Mouse (Mus musculus) liver, postnatal 0 days (tissue): Measurements from ENCODE around the gene Nxph1.

Experiments
- CTCF ChIP-seq: sonication (generic); IDR thresholded peaks from 2 replicates; pipeline ENCODE4 v1.5.1; 2016; ENCODE audit warnings: antibody characterized with exemption, low read depth
- EP300 ChIP-seq: IDR thresholded peaks from 2 replicates; pipeline ENCODE4 v1.6.1; 2016; ENCODE audit warnings: antibody characterized with exemption, low read depth, mild to moderate bottlenecking

- TF ChIP-seq CTCF (no peak), EP300 (no peak)
These were observed 2.5 kb downstream of the Nxph1 start for GRCm38 (mm10) chr6:8950611-8951325.
